Comparison of ENCODE assay signal across 20 mouse cellular contexts in genomic region chr3:18456033-18456690, GRCm38 (mm10).
A peak's percentile ranks its signal among the peaks of the same experiment; 100 is the strongest.
DNase-seq lines count a peak whose midpoint lies in the region; ATAC-seq lines count a peak whose summit lies in the region.
"Had no signal": no experiment of that assay in that cellular context is flagged by ENCODE, and none has a peak within 500 bp of the region (broad histone marks: within the 10 kb centered on the region; RNA-seq: fewer than 3 reads in every experiment).

No protein-coding gene starts in this region.

- no peak overlapping the region for H3K4me2 ChIP-seq in hindbrain, embryonic 13.5 days
- no peak overlapping the region for H3K4me2 ChIP-seq in hindbrain, embryonic 11.5 days (replicated peaks; ENCODE audit: low read depth, low read length)
- H3K4me2 ChIP-seq in forebrain, embryonic 15.5 days (replicated peaks) = no peak overlapping the region
- H3K4me2 ChIP-seq: limb, embryonic 13.5 days; liver, embryonic 15.5 days had no signal

- WGBS in hindbrain, embryonic 13.5 days = 63% methylated on average over 2 of the region's 2 CpGs
- WGBS in hindbrain, embryonic 11.5 days = 90% methylated on average over 2 of the region's 2 CpGs
- 26% methylated on average over 2 of the region's 2 CpGs for WGBS in forebrain, embryonic 15.5 days

- 0 out of 2 replicates have a peak, but pooled peaks cover 3% of the 10 kb centered on the region for H3K4me1 ChIP-seq in hindbrain, embryonic 13.5 days (replicated peaks)
- H3K4me1 ChIP-seq in hindbrain, embryonic 11.5 days (replicated peaks; ENCODE audit: control insufficient read depth, insufficient read depth, low read length) = no peaks in the 10 kb centered on the region
- H3K4me1 ChIP-seq in forebrain, embryonic 15.5 days = peaks cover 17% of the 10 kb centered on the region
- H3K4me1 ChIP-seq: liver, embryonic 15.5 days had no signal

- intact Hi-C loops in heart, postnatal 10 days (cut with DNase I) = no loop called here

- no peak overlapping the region for H3K27ac ChIP-seq in hindbrain, embryonic 13.5 days
- no peak overlapping the region for H3K27ac ChIP-seq in hindbrain, embryonic 11.5 days (ENCODE audit: low read depth, low read length)
- H3K27ac ChIP-seq in forebrain, embryonic 15.5 days (replicated peaks) = peak overlapping the region; percentile 57
- H3K27ac ChIP-seq: heart, adult 2 months; limb, embryonic 13.5 days; liver, embryonic 15.5 days had no signal

- peak; percentile 64; the same call in 1 of the 2 replicates for ATAC-seq in hindbrain, embryonic 13.5 days (ENCODE audit: low FRiP score)
- ATAC-seq in hindbrain, embryonic 11.5 days (ENCODE audit: low FRiP score) = no peak
- peak; percentile 87 for ATAC-seq in forebrain, embryonic 15.5 days (replicated peaks)
- ATAC-seq: lung, postnatal 0 days; midbrain, embryonic 16.5 days; Patski had no signal

- H3K4me3 ChIP-seq in hindbrain, embryonic 13.5 days = no peak overlapping the region
- H3K4me3 ChIP-seq in hindbrain, embryonic 11.5 days (ENCODE audit: low read depth, low read length) = no peak overlapping the region
- H3K4me3 ChIP-seq in forebrain, embryonic 15.5 days = no peak overlapping the region
- H3K4me3 ChIP-seq: heart, adult 2 months; limb, embryonic 13.5 days; liver, embryonic 15.5 days had no signal

- no peak overlapping the region for H3K9ac ChIP-seq in hindbrain, embryonic 13.5 days
- no peak overlapping the region for H3K9ac ChIP-seq in hindbrain, embryonic 11.5 days (ENCODE audit: low read depth, low read length)
- no peak overlapping the region for H3K9ac ChIP-seq in forebrain, embryonic 15.5 days (replicated peaks)
- H3K9ac ChIP-seq: limb, embryonic 13.5 days; liver, embryonic 15.5 days had no signal

- H3K36me3 ChIP-seq in hindbrain, embryonic 13.5 days = no peaks in the 10 kb centered on the region
- no peaks in the 10 kb centered on the region for H3K36me3 ChIP-seq in hindbrain, embryonic 11.5 days (ENCODE audit: control insufficient read depth, insufficient read depth, low read length)
- H3K36me3 ChIP-seq in forebrain, embryonic 15.5 days = no peaks in the 10 kb centered on the region
- H3K36me3 ChIP-seq: limb, embryonic 13.5 days; liver, embryonic 15.5 days had no signal

- DNase-seq in hindbrain, embryonic 11.5 days (ENCODE audit: low spot score) = no peak
- DNase-seq in R1 (ENCODE audit: low read depth, low spot score) = peak; percentile 53
- DNase-seq in layer of hippocampus, adult 9-11 months = peak; percentile 5
- DNase-seq in thymus, postnatal 0 days (ENCODE audit: low spot score) = no peak
- DNase-seq in heart, postnatal 10 days = no peak
- DNase-seq: B cell, adult 2 months; cerebellum, postnatal 25 days; gastrocnemius, postnatal 14 days; heart, adult 2 months; kidney, adult 9 months; kidney, postnatal 4 days; right cerebral cortex, postnatal 14 days; thymus, postnatal 4 days had no signal

- H3K27me3 ChIP-seq in hindbrain, embryonic 13.5 days = no peaks in the 10 kb centered on the region
- no peaks in the 10 kb centered on the region for H3K27me3 ChIP-seq in hindbrain, embryonic 11.5 days (ENCODE audit: control insufficient read depth, insufficient read depth, low read length)
- H3K27me3 ChIP-seq in forebrain, embryonic 15.5 days = no peaks in the 10 kb centered on the region
- H3K27me3 ChIP-seq: limb, embryonic 13.5 days; liver, embryonic 15.5 days; Patski had no signal

- H3K9me3 ChIP-seq in hindbrain, embryonic 13.5 days = no peaks in the 10 kb centered on the region
- H3K9me3 ChIP-seq in hindbrain, embryonic 11.5 days (ENCODE audit: control insufficient read depth, low read length) = no peaks in the 10 kb centered on the region
- no peaks in the 10 kb centered on the region for H3K9me3 ChIP-seq in forebrain, embryonic 15.5 days
- H3K9me3 ChIP-seq: limb, embryonic 13.5 days; liver, embryonic 15.5 days had no signal

Comparison
In these comparisons a context has a peak if more than half of its experiments do, and no peak if none do; other contexts are left out.
1. DNase-seq: peak in R1 (single experiment) and layer of hippocampus, adult 9-11 months (single experiment); none in hindbrain, embryonic 11.5 days (single experiment), thymus, postnatal 0 days (single experiment) and heart, postnatal 10 days (0 of 2).